17 mouse cellular contexts compared by ENCODE assay signal in genomic region chr13:20050149-20050548, GRCm38 (mm10).
"Had no signal": no experiment of that assay in that cellular context is flagged by ENCODE, and none has a peak within 500 bp of the region (broad histone marks: within the 10 kb centered on the region; RNA-seq: fewer than 3 reads in every experiment).

No protein-coding gene starts in this region.

- H3K27ac ChIP-seq: hindbrain, postnatal 0 days; layer of hippocampus, adult 2 months; left cerebral cortex, adult 2 months; liver, embryonic 13.5 days; stomach, postnatal 0 days had no signal

- ATAC-seq: hindbrain, postnatal 0 days; inflammation-experienced regulatory T-cells, adult 6 months; intestine, embryonic 16.5 days had no signal

- H3K9ac ChIP-seq: liver, embryonic 13.5 days had no signal

- H3K4me2 ChIP-seq: liver, embryonic 13.5 days; midbrain, embryonic 11.5 days had no signal

- H3K9me3 ChIP-seq: liver, embryonic 13.5 days had no signal

- H3K27me3 ChIP-seq: liver, embryonic 13.5 days had no signal

- H3K36me3 ChIP-seq: liver, embryonic 13.5 days had no signal

- H3K4me3 ChIP-seq: layer of hippocampus, adult 2 months; left cerebral cortex, adult 2 months; liver, embryonic 13.5 days had no signal

- DNase-seq: kidney, postnatal 14 days; layer of hippocampus, postnatal 36 days; liver, embryonic 13.5 days; lung, adult 2 months; lung, postnatal 14 days; lung, postnatal 4 days; midbrain, embryonic 14.5 days; right cerebral cortex, adult 18-20 months; right cerebral cortex, postnatal 14 days; right cerebral cortex, postnatal 4 days had no signal

- H3K4me1 ChIP-seq: liver, embryonic 13.5 days had no signal
